Mouse (Mus musculus): ENCODE measurements at regions not wholly inside any gene's neighbourhood (a gene's known extent, or its start where the extent isn't known, plus 50 kb on each side); places are given as distances from the start of the nearest gene placed in this dataset.

DNA sequence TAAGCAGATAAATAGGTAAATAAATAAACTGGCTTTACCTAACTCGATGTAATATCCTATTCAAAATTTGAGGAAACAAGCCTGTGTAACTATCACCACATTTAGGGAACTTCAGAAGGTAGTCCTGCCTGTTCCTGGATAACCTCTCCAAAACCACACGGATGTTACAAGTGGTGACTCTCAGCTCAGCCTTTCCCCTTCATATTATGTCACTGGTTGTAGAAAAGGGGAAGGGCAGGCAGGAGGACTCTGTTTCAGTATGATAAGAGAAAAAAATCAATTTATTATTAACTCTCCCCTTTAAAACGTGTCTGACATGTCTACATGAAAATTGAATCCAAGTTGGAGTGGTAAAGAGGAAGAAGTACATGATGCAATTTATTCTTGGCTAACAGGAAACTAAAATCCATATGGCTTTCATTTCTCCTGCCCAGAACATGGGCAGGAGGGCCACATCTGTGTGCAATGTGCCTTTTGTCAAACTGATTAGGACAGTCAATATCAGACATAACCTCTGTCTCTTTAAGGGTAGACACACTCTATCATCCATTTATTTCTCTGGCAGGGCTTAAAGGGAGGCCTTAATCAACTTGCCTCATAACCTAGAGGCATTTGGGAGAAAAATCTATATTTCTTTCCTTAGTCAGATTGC, 353.9 kb upstream of the Slco3a1 start:
- TF ChIP-seq CTCF (IDR thresholded peaks at IDR 0.05; ENCODE audit: low read depth) (no peak), EP300 (IDR thresholded peaks at IDR 0.05; ENCODE audit: low read depth) (no peak)
